ENCODE assay signal across 14 mouse cellular contexts in the genomic region with DNA sequence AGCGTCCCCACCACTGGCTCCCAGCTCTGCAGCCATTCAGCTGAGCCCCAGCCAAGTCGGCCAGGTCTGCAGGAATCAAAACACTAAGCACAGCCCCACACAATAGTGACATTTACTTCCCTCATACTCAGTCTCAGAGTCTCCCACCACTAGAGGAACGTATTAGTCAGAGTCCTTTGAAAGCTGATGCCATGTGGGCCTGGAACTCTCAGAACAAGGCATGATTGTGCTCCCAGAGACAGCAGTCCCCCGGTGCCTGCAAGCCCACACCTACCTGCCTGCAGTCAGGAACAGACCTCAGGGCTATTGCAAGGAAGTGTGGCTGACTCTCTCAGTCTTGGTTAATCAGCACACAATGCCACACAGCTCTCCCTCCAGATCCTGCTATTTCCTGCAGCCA.
A peak's percentile ranks its signal among the peaks of the same experiment; 100 is the strongest.
DNase-seq lines count a peak whose midpoint lies in the region; ATAC-seq lines count a peak whose summit lies in the region.
"Had no signal": no experiment of that assay in that cellular context is flagged by ENCODE, and none has a peak within 500 bp of the region (broad histone marks: within the 10 kb centered on the region; RNA-seq: fewer than 3 reads in every experiment).

No protein-coding gene starts in this region.

- DNase-seq in heart, postnatal 14 days = no peak
- DNase-seq in right cerebral cortex, adult 18-20 months = peak; percentile 34
- DNase-seq in right cerebral cortex, postnatal 25 days = no peak
- peak; percentile 43 for DNase-seq in limb, embryonic 10.5 days (ENCODE audit: low spot score)
- DNase-seq in left cerebral cortex, postnatal 36 days (ENCODE audit: low spot score in 2 of 2) = no peak
- DNase-seq in T-cell, adult 2 months (ENCODE audit: low spot score) = no peak
- DNase-seq: adrenal gland, postnatal 14 days; heart, adult 2 months; kidney, postnatal 14 days; retina, postnatal 1 day had no signal

- no peak overlapping the region for H3K4me3 ChIP-seq in heart, embryonic 13.5 days
- no peak overlapping the region for H3K4me3 ChIP-seq in limb, embryonic 10.5 days
- H3K4me3 ChIP-seq: heart, adult 2 months; left cerebral cortex, adult 2 months; liver, embryonic 15.5 days had no signal

- H3K27ac ChIP-seq in heart, embryonic 13.5 days (replicated peaks) = peak overlapping the region; percentile 46; the same call in 1 of the 2 replicates
- H3K27ac ChIP-seq in limb, embryonic 10.5 days = peak overlapping the region; percentile 82
- H3K27ac ChIP-seq: heart, adult 2 months; left cerebral cortex, adult 2 months; liver, embryonic 15.5 days had no signal

- no peak overlapping the region for H3K9ac ChIP-seq in heart, embryonic 13.5 days
- H3K9ac ChIP-seq: liver, embryonic 15.5 days had no signal

- no peaks in the 10 kb centered on the region; the same call in 1 of the 2 replicates for H3K9me3 ChIP-seq in heart, embryonic 13.5 days
- no peaks in the 10 kb centered on the region for H3K9me3 ChIP-seq in limb, embryonic 10.5 days (replicated peaks)
- H3K9me3 ChIP-seq: liver, embryonic 15.5 days had no signal

- H3K36me3 ChIP-seq in heart, embryonic 13.5 days = no peaks in the 10 kb centered on the region
- no peaks in the 10 kb centered on the region for H3K36me3 ChIP-seq in limb, embryonic 10.5 days
- H3K36me3 ChIP-seq: liver, embryonic 15.5 days had no signal

- 37% methylated on average over 4 of the region's 4 CpGs for WGBS in heart, embryonic 13.5 days
- WGBS in limb, embryonic 10.5 days = 31% methylated on average over 4 of the region's 4 CpGs

- no peak for ATAC-seq in heart, embryonic 13.5 days (ENCODE audit: extremely low read depth, insufficient number of reproducible peaks, low FRiP score, low TSS enrichment)

- H3K27me3 ChIP-seq in heart, embryonic 13.5 days (replicated peaks) = no peaks in the 10 kb centered on the region
- H3K27me3 ChIP-seq in limb, embryonic 10.5 days (ENCODE audit: low read depth, poor library complexity, severe bottlenecking) = no peaks in the 10 kb centered on the region
- H3K27me3 ChIP-seq: liver, embryonic 15.5 days had no signal

- H3K4me1 ChIP-seq in heart, embryonic 13.5 days = peaks cover 4% of the 10 kb centered on the region; the same call in 1 of the 2 replicates
- H3K4me1 ChIP-seq in limb, embryonic 10.5 days = peaks cover 18% of the 10 kb centered on the region
- H3K4me1 ChIP-seq: liver, embryonic 15.5 days had no signal

- intact Hi-C loops in heart, postnatal 14 days (cut with DNase I) = loop anchor here (5.0 kb wide), 1 partner anchor 63 kb away; no protein-coding TSS in a partner anchor
- intact Hi-C loops in left cerebral cortex, postnatal 36 days (cut with DNase I) = no loop called here

- H3K4me2 ChIP-seq in heart, embryonic 13.5 days = no peak overlapping the region
- H3K4me2 ChIP-seq: liver, embryonic 15.5 days; midbrain, embryonic 11.5 days had no signal

Comparison
In these comparisons a context has a peak if more than half of its experiments do, and no peak if none do; other contexts are left out.
1. DNase-seq: peak in right cerebral cortex, adult 18-20 months (single experiment) and limb, embryonic 10.5 days (single experiment); none in heart, postnatal 14 days (0 of 2), right cerebral cortex, postnatal 25 days (single experiment), left cerebral cortex, postnatal 36 days (0 of 2) and T-cell, adult 2 months (single experiment).